Mouse (Mus musculus) urinary bladder, postnatal 4 days (tissue): Measurements from ENCODE around the gene Rbm8a.
A peak's percentile ranks its signal among the peaks of the same experiment; 100 is the strongest.

Experiments
- DNase-seq, 2 experiments: peaks; one replicate each; pipeline ENCODE4 v3.0.0; 2021 to 2022; ENCODE audit warnings: low spot score in 2 of 2

Rbm8a gene

DNA sequence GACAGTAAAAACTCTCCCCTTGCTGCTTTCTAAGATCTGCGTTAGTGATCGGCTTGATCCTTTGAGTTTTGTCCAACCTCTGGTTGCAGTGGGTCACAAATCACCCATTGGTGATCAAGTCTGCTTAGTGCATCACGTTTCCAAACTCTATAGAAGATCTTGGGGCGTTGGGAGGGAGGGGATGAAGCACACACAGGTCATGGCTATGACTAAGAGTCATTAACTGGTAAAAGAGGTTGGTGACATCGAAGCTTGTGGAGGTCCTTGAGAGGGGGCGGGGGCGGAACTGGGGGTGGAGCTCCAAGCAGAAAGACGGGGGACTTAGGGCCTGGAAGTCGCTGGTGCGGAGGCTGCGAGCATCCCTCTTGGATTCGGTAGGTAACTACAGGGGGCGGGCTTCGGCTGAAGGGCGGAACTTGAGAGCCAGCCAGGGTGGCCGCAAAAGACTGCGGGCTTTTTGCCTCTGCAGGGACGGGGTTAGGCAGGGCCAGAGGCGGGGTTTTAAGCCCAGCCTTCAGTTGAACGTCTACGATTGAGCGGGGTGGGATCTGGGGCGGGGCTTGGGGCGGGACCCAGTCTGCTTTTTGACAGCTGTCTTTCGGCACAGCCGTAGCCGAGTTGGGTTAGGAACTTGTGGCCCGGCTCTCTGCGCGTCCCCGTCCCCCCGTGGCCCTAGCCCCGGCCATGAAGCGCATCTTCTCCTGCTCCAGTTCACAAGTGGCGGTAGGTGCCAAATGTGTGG lies 40.2 kb downstream of the Rbm8a start, which contains the start of gene Ankrd35:
TSS of gene Ankrd35 (plus strand) at position 405 of the 742 bp plus-strand sequence.
- DNase-seq: peak; percentile 81 to 84

DNA sequence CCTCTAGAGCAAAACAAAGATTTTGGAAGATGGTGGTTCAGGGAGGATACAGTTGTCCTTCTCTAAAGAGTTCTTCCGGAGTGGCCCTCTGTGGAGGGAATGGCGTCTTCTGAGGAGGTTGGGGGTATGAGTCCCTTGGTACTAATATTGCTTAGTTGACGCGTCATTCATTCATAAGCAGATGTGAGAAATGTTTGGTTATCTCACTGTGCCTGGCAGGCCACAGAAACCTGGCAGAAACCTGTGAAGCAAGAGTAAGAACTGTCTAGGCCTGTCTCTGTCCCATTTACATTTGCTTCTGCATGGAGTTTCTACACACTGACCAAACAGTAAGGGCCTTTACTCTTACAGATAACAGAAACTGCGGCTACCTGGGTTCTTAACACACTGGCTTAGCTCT lies 41.8 kb downstream of the Rbm8a start:
- no peak for DNase-seq

DNA sequence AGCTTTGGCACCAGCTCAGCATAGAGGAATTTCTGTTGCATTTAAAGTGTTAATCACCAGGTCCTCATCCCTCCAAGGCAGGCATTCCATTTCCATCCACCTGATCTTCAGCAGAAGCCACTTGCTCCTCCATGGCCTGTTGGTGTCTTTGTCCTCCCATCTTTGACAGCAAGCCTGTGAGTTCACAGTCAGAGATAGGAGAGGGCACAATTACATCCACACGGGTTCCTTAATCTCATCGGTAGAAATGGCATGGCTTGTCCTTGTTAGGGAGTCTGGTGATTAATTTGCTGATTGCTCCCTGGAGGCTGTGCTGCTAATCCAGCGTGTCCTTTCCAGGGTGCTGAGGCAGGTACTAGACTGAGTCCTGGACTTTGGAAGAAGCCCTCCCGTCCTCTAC lies 43.8 kb downstream of the Rbm8a start:
- DNase-seq: no peak

DNA sequence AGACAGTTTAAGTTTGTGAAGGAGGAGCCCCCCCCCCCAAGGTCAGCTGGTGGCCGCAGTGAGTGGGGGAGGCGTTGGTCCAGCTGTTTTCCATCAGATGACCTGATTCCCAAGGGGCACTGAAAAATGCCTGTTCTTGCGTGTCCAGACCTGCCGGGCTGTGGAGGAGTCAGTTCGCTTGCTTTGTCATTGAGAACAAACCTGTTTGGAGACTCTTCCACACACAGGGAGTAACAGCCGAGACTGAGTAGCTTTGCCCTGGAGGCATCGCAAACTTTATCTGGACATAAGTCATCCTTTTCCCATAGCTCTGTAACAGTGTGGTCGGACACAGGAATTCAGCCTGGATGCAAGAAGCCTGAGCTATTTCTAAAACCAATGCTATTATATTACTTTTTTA lies 44.7 kb downstream of the Rbm8a start:
- peak in 1 of 2 experiments; percentile 42 for DNase-seq

DNA sequence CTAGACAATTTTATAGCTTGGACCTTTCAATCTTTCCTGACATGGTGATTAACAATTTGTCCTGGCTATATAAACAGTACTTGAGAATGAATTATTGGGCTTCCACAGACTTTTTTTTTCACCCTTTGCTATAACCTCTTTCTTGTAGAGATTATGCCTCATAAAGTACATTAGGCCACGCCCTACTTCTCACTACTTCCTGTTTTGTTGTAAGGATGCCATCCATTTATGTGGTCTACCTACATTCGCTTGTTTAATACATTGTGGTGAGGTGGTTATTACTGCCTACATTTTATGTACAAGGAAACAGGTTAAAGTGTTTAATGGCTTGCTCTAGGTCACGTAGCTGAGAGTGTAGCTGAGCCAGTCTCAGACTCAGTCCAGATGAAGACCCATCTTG lies 45.4 kb downstream of the Rbm8a start:
- DNase-seq: no peak

DNA sequence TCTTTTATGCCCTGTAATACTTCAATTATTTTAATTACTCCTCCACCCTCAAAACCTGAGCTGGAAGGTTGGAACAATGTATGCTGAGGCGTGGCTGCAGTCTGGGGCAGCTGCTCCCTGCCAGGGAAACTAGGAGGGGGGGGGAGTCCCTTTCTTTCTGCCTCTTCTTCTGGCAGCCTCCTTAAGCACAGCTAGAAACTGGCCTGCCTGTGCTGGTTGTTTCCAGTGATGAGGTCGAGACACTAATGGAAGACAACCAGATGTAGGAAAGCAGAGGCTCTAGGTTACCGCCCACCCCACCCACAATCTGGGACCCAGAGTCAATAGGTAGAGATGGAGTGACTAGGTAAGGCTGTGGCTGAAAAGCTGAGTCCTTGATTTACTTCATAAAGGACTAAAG lies 46.0 kb downstream of the Rbm8a start:
- no peak for DNase-seq

DNA sequence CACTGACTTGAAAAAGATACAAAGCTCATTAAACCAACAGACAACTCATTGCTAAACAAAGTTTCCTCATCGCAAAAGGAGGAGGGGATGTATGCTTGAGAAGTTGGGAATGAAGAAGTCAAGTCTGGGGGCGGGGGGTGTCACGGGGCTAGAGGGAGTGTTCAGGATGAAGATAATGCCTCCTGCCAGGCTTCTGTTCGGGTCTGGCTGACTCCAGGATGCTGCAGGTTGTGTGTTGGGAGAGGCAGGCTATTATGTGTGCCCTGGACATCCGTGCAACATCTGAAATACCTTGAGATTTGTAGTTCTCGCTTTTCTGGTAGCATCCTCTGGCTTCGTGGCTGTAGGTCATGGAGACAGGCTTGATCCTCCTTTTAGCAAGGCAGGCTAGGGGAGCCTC lies 48.7 kb downstream of the Rbm8a start:
- no peak for DNase-seq

DNA sequence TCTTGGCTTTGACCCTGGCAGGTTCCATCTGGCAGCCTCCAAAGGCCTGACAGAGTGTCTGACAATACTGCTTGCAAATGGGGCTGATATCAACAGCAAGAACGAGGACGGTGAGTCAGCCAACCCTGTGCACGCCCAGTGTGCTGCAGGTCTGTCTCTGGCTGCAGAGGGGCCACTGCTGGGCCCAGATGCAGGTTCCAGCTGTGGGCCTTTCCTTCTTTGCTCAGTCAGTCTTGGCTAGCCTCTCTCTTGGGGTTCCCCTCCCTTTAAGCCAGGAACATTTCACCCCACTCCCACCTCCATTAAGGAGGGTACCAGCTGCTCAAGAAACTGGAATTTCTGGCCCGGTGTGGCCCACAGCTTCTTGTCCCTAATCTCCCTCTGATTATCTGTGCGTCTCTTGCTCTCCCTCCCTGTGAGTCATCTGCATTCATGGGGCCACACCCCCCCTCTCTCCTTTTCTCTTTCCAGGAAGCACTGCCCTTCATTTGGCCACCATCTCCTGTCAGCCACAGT lies 49.5 kb downstream of the Rbm8a start:
- DNase-seq: no peak

DNA sequence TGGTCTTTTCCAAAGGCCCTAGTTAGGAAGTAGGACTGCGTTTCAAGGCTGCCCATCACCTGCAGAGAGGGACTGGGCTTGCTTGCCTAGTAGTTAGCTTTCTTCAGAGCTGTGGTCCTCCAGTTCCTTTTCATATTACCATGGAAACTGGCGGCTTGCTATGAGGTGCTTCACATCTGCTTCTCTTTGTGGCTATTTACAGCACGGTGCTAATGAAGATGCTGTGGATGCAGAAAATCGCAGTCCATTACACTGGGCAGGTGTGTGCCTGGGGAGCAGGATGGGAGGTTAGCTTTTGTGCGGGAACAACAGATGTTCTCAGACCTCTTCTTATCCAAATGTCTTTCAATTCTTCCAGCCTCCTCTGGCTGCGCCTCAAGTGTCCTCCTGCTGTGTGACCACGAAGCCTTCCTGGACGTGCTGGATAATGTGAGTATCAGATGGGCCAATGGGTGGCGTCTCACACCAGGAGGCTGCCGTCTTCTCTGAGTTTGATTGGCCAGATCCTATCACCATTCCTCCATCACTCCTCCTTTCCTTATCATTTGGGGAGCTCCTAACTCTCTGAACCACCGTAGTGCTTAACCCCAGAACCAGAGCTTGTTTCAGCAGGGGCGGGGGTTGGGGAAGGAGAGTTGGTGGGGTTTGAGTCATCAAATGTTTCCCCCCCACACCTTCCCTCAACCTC lies 50.7 kb downstream of the Rbm8a start:
- no peak for DNase-seq
